Mouse (Mus musculus) kidney, embryonic 15.5 days (tissue): ENCODE measurements around the gene Washc4. TPM values are rescaled to one million over a fixed set of nuclear protein-coding genes. Genes with fewer than 3 reads are reported as not detected.

ENCODE experiments used
- ATAC-seq: fragments of 200-750 bp; cut with Nextera tagmentation; replicated peaks from 2 replicates; pipeline ENCODE4 v1.8.0; 2017; ENCODE audit warnings: moderate TSS enrichment; ENCODE audit not compliant: low FRiP score
- H3K27ac ChIP-seq: fragments of 300-500 bp; sonication (generic); 2 replicates; pipeline ENCODE4 v1.5.1; 2015; ENCODE audit warnings: mild to moderate bottlenecking, inconsistent platforms
- H3K27me3 ChIP-seq: fragments of 300-500 bp; sonication (generic); 2 replicates; pipeline ENCODE4 v1.6.1; 2015; ENCODE audit warnings: inconsistent platforms
- H3K36me3 ChIP-seq: fragments of 300-500 bp; sonication (generic); 2 replicates; pipeline ENCODE4 v1.6.1; 2015; ENCODE audit warnings: inconsistent platforms
- H3K4me1 ChIP-seq: fragments of 300-500 bp; sonication (generic); 2 replicates; pipeline ENCODE4 v1.6.1; 2015; ENCODE audit warnings: inconsistent platforms
- H3K4me2 ChIP-seq: fragments of 300-500 bp; sonication (generic); 2 replicates; pipeline ENCODE4 v1.6.1; 2015; ENCODE audit warnings: moderate library complexity, mild to moderate bottlenecking, inconsistent platforms
- H3K4me3 ChIP-seq: fragments of 300-500 bp; sonication (generic); replicated peaks from 2 replicates; pipeline ENCODE4 v1.5.1; 2015; ENCODE audit warnings: mild to moderate bottlenecking, inconsistent platforms
- H3K9ac ChIP-seq: fragments of 300-500 bp; sonication (generic); 2 replicates; pipeline ENCODE4 v1.6.1; 2015; ENCODE audit warnings: mild to moderate bottlenecking, inconsistent platforms
- H3K9me3 ChIP-seq: fragments of 300-500 bp; sonication (generic); replicated peaks from 2 replicates; pipeline ENCODE4 v1.6.1; 2016; ENCODE audit warnings: inconsistent platforms
- WGBS: fragments of 180-500 bp; shearing (Covaris S2); methylation state at CpG from one replicate; pipeline ENCODE4 v1.1.7; 2015; ENCODE audit warnings: mixed read lengths; 5-methylcytosine and 5-hydroxymethylcytosine counted together
- polyA plus RNA-seq: library from polyadenylated mRNA; unstranded; fragments of >200 nt; fragmentation: Nextera tagmentation; extraction: Ambion mirVana; gene quantifications from 2 replicates; pipeline ENCODE4 v1.2.1, GENCODE M21; 2015

Gene Washc4
- polyA plus RNA-seq, 1 experiment from 2014 or later: 34.0 TPM

GRCm38 (mm10) chr10:83644865-83645715, 101.5 kb downstream of the Washc4 start:
- Histone ChIP-seq H3K9me3 (no peaks in the 10 kb centered on the region), H3K36me3 (0 out of 2 replicates have a peak, but pooled peaks cover under 1% of the 10 kb centered on the region), H3K27ac (no peak overlapping the region), H3K27me3 (no peaks in the 10 kb centered on the region), H3K4me2 (no peak overlapping the region), H3K4me3 (no peak overlapping the region), H3K4me1 (peaks cover 44% of the 10 kb centered on the region), H3K9ac (no peak overlapping the region)
- 66% methylated on average over 16 of the region's 16 CpGs for WGBS
- ATAC-seq: no peak

- Histone ChIP-seq H3K27ac (no peak overlapping the region), H3K4me1 (peaks cover 44% of the 10 kb centered on the region), H3K36me3 (no peaks in the 10 kb centered on the region), H3K9ac (no peak overlapping the region), H3K9me3 (no peaks in the 10 kb centered on the region), H3K4me2 (no peak overlapping the region), H3K27me3 (no peaks in the 10 kb centered on the region), H3K4me3 (no peak overlapping the region)
- WGBS: 93% methylated on average over 3 of the region's 3 CpGs
- ATAC-seq: no peak
Observed at GRCm38 (mm10) chr10:83645716-83645990, 102.1 kb downstream of the Washc4 start.

Other genes starting within 250 kb of the Washc4 start
- 0.57 and 0.58 TPM in 2 replicates for gene Slc41a2, start 205.9 kb upstream of the Washc4 start, polyA plus RNA-seq
- 0.78 and 0.82 TPM in 2 replicates for gene D10Wsu102e, start 183.5 kb upstream of the Washc4 start, polyA plus RNA-seq
- gene Aldh1l2, start 9.6 kb upstream of the Washc4 start, polyA plus RNA-seq: 0.79 and 0.99 TPM in 2 replicates
- gene Appl2, start 105.0 kb downstream of the Washc4 start, polyA plus RNA-seq: 42.9 and 44.8 TPM in 2 replicates
- 36.3 and 36.6 TPM in 2 replicates for gene 1500009L16Rik, start 179.1 kb downstream of the Washc4 start, polyA plus RNA-seq